Mouse (Mus musculus) embryonic fibroblast, embryonic 13.5 days (primary cell): Measurements from ENCODE around the gene Drap1. TPM values are rescaled to one million over a fixed set of nuclear protein-coding genes. Genes with fewer than 3 reads are reported as not detected.

Source experiments
- H3K27ac ChIP-seq: 2 replicates; pipeline ENCODE4 v1.5.1; 2012; ENCODE audit warnings: low read length, control low read depth, inconsistent platforms; ENCODE audit not compliant: insufficient read depth
- H3K4me1 ChIP-seq: 2 replicates; pipeline ENCODE4 v1.6.1; 2011; ENCODE audit warnings: low read length; ENCODE audit not compliant: control insufficient read depth, insufficient read depth
- H3K4me3 ChIP-seq: 2 replicates; pipeline ENCODE4 v1.5.1; 2011; ENCODE audit warnings: mild to moderate bottlenecking, control low read depth, low read length; ENCODE audit not compliant: insufficient read depth
- CTCF ChIP-seq: IDR thresholded peaks from 2 replicates; pipeline ENCODE4 v1.5.1; 2011; ENCODE audit warnings: mild to moderate bottlenecking, control low read depth, low read length, moderate library complexity, borderline replicate concordance; ENCODE audit not compliant: insufficient read depth
- POLR2A ChIP-seq: IDR thresholded peaks from 2 replicates; pipeline ENCODE4 v1.6.1; 2011; ENCODE audit warnings: low read depth, mild to moderate bottlenecking, control low read depth, low read length, moderate library complexity
- polyA plus RNA-seq: library from polyadenylated mRNA; stranded (reverse); fragments of >200 nt; gene quantifications from 2 replicates; pipeline ENCODE4 v1.2.4, GENCODE M21; 2011; ENCODE audit warnings: low read depth; ENCODE audit not compliant: missing spikeins, insufficient read length

Drap1 gene
- 152 and 169 TPM in 2 replicates for polyA plus RNA-seq

DNA sequence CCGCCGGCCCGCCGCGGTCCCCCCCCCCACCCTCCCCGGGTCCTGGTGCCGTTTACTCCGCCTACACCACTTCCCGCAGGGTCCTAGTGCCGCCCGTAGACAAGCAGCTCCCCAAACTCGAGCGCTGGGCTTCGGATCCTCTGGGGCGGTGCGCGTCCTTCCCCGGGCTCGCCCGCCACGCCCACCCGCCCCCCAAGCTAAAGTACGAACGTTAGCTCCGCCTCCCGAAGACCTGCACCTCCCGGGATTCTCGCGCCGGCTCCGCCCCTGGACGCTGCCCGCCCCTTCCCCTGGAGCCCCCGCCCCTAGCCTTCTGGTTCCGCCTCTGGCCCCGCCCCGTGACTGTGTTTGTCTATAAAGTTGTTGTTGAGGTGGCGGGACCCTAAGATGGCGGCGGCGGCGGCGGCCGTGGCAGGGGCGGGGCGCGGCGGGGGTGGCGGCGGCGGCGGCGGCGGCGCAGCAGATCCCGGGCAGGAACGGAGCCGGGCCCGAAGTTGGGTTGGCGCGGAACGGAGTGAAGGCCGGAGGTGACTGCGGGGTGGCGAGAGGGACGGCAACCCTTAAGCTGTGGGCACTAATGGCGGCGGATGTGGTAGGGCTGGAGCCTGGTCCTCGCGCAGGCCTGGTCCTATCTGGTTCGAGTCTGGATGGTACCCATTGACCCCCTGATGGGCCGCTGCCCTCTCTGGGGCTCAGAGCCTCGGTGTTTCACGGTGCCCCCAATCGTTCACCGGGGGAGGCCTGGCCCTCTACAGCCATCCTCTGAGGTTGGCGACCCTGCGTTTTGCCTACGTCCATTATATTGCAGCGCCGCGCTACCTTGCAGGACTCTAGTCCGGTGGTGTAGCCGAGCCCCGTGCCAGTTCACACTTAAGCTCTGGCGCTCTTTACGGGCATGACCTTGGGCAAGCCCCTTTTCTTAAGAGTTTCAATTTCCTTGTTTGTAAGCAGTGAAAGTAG, at the start of gene Drap1, which contains the start of gene AI837181:
Gene Drap1 (minus strand): TSS at position 198 of the 960 bp plus-strand sequence.
Gene AI837181 (plus strand): TSS at position 363 of the 960 bp plus-strand sequence.
- peak within 1 kb of the TSS; percentile 86 for H3K27ac ChIP-seq
- TF ChIP-seq POLR2A, result peak; percentile 67
- TF ChIP-seq CTCF, result no peak
- peaks cover 12% of the 10 kb centered on the region for H3K4me1 ChIP-seq
- peak within 1 kb of the TSS; percentile 93 for H3K4me3 ChIP-seq

DNA sequence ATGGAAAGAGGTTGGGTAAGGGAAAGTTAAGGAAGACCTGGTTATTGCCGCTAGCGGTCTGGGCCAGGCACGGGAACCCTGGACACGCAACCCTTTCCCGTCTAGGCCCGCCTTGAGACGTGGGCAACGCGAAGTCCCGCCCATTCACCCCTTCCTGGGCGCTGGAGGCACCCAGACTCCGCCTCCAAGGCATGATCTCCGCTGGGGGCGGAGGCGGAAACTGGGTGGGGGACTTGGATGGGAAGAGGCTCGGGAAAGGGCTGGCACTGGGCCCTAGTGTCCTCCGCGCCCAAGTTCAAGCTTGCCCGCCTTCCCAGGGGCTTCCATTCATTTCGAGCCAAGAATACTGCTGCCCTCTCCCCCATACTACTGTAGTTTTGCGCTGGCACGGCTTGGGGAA, 48.9 kb upstream of the Drap1 start, which contains the start of gene Efemp2:
Gene Efemp2 (plus strand): TSS at position 235 of the 400 bp plus-strand sequence.
- Histone ChIP-seq H3K4me1 (0 out of 2 replicates have a peak, but pooled peaks cover 3% of the 10 kb centered on the region), H3K4me3 (peak within 1 kb of the TSS; percentile 83), H3K27ac (peak within 1 kb of the TSS; percentile 99)
- TF ChIP-seq POLR2A (peak; percentile 58), CTCF (no peak)

DNA sequence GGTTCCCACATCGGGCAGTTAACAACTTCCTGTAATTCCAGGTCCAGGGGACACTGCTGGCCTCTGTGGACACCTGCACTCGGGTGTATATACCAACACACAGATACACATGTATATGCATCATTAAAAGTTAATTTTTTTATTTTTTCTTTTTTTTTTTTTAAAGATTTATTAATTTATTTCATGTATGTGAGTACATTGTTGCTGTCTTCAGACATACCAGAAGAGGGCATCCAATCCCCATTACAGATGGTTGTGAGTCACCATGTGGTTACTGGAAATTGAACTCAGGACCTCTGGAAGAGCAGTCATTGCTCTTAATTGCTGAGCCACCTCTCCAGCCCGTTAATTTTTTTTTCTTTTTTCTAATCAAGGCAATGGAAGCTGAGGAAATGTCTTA, 48.1 kb upstream of the Drap1 start:
- 0 out of 2 replicates have a peak, but pooled peaks cover 3% of the 10 kb centered on the region for H3K4me1 ChIP-seq
- no peak for TF ChIP-seq CTCF
- TF ChIP-seq POLR2A, result no peak
- peak overlapping the region; percentile 99 for H3K27ac ChIP-seq
- H3K4me3 ChIP-seq, result no peak overlapping the region

DNA sequence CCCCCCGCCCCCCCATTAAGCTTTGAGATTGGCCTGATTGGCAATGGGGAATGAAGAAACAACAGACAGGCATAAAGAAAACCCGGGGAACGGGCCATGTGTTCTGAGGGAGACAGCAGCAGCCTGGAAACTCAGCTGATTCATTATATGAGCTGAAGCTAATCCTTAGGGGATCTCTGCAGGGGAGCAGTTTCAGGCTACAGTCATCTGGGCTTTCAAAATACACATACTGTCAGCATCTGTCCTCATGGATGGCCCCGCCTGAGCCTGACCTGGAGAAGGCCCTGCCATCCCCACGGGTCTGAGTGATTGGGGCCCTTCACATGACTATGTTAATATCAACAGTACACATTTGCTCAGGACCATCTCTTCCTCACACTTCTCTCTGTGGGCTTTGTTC, 47.1 kb upstream of the Drap1 start:
- Histone ChIP-seq H3K4me3 (no peak overlapping the region), H3K27ac (peak overlapping the region; percentile 72), H3K4me1 (no peaks in the 10 kb centered on the region)
- TF ChIP-seq POLR2A, result no peak
- TF ChIP-seq CTCF, result no peak

DNA sequence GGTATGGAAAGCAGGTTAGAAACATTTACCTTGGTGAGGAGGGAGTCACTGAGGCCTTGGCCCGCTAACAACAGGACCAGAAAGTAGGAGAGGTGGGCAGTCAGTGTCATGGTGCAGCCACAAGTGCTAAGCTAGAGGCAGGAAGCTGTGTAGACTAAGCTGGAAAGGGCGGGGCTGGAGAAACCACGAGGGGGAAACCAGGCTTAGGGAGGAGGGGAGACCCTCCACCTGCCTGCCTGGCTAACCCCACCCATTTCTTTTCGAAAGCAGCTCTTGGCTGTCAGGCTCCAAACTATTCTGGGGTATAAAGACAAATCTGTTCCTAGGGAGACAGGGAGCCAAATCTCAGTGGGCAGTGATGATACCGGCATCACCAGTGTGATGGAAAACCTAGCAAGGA, 43.6 kb upstream of the Drap1 start, which contains the start of gene Ctsw:
Gene Ctsw (minus strand): TSS at position 134 of the 400 bp plus-strand sequence.
- H3K4me3 ChIP-seq, result no peak within 1 kb of the TSS
- no peak within 1 kb of the TSS for H3K27ac ChIP-seq
- TF ChIP-seq POLR2A (no peak), CTCF (no peak)
- peaks cover 3% of the 10 kb centered on the region; the same call in 1 of the 2 replicates for H3K4me1 ChIP-seq

DNA sequence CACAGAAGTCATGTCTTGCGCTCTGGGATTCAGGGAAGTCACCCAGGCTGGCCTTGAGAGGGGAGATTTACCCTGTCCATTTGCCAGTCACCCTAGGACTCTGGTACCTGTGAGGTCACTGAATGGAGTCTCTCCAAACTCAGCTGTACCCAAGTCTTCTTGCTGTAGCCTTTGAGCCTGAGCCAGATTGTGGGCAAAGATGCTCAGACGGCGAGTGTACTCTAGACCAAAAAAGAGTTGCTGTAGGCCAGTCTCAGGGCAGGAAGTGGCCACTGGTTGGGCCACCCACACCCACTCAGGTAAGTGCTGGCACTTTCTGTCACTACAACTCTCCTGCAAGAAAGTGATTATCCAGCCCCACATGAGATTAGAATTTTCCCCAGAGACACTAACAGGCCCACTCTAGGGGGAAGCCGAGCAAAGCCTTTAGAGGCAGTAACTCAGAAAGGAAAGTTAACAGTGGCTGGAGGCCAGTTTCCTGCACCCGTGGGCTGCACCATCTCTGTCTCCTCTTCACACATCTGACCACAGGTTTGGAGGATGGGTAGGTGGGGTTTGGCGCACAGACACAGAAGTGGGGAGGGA, 42.2 kb upstream of the Drap1 start:
- Histone ChIP-seq H3K4me3 (no peak overlapping the region), H3K4me1 (peaks cover 3% of the 10 kb centered on the region; the same call in 1 of the 2 replicates), H3K27ac (no peak overlapping the region)
- no peak for TF ChIP-seq POLR2A
- TF ChIP-seq CTCF, result no peak

DNA sequence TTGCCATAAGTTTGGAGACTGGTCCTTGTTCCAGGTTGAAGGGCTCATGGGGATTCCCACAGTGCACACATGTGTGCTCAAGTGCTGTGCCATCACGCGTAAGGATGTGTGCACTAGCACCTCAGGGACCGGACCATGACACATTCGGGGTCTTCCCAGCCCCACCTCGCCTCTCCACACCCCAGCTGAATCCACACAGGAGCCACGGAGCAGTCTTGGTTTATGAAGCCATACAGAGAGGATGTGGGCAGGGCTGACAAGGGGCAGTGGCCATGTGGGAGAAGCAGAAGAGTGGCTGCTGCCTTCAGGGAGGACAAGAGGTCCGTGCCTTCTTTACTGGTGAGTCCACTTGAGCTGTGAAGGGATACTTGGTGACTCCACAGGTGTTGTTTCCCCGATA, 40.3 kb upstream of the Drap1 start:
- Histone ChIP-seq H3K4me3 (no peak overlapping the region), H3K27ac (no peak overlapping the region), H3K4me1 (peaks cover 9% of the 10 kb centered on the region; the same call in 1 of the 2 replicates)
- TF ChIP-seq CTCF (no peak), POLR2A (no peak)

DNA sequence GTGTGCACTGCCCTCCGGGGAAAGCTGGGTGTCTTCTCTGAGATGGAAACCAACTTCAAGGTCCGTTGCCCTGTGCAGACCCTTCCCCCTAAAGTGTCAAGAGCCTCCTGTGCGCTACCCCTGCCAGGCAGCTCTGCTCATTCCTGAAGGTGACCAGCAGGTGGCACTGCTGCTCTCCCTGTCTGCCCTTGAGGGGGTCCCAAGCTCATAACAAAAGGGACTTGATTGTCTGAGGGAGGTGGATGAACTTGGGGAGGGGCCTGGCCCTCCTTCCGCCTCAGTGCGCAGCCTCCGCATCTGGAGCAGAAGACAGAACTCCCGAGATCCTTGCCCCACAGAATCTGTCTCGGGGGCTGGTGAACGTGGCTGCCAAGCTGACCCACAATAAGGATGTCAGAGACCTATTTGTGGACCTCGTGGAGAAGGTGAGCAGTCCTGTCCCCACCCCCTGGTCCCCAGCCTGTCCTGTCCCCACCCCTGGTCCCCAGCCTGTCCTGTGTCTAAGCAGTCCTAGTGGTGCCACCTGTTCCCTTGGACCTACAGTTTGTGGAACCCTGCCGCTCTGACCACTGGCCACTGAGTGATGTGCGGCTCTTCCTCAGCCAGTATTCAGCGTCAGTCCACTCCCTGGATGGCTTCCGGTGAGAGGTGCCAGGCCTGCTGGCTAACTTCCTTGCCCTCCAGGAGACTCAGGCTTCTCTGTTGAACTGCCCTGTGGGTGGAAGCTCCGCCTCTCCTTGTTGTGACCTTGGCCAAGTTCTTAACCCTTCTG, 39.2 kb upstream of the Drap1 start:
- Histone ChIP-seq H3K4me1 (peaks cover 9% of the 10 kb centered on the region; the same call in 1 of the 2 replicates), H3K4me3 (no peak overlapping the region), H3K27ac (no peak overlapping the region)
- peak; percentile 94 for TF ChIP-seq CTCF
- TF ChIP-seq POLR2A, result no peak

DNA sequence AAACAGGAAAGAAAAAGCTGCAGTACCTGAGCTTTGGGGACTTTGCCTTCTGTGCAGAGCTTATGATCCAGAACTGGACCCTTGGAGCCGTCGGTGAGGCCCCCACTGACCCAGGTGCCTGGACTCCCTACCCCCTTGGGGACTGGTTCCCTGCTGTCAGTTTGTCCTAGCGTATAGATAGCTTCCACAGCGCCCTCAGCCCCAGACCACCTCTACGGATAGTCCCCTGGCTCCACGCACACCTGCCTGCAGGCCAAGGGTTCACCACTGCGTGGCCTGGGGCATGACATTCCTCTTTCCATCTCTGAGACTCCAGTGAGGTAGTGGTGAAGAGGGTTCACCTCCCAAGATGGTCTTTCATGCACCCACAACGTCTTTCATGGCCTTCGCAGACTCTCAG, 38.4 kb upstream of the Drap1 start:
- peaks cover 12% of the 10 kb centered on the region for H3K4me1 ChIP-seq
- no peak for TF ChIP-seq CTCF
- TF ChIP-seq POLR2A, result no peak
- H3K27ac ChIP-seq, result no peak overlapping the region
- H3K4me3 ChIP-seq, result no peak overlapping the region
